Mouse (Mus musculus) erythroblast, embryonic 14.5 days (primary cell): Measurements from ENCODE around the gene Acsl1.

Experiments
- GATA1 ChIP-seq: IDR thresholded peaks from 2 replicates; pipeline ENCODE4 v1.6.1; 2012; ENCODE audit warnings: low read length, inconsistent platforms, mixed read lengths
- TAL1 ChIP-seq: IDR thresholded peaks from 3 replicates; pipeline ENCODE4 v1.6.1; 2012; ENCODE audit warnings: low read length, inconsistent platforms, mixed read lengths

DNA sequence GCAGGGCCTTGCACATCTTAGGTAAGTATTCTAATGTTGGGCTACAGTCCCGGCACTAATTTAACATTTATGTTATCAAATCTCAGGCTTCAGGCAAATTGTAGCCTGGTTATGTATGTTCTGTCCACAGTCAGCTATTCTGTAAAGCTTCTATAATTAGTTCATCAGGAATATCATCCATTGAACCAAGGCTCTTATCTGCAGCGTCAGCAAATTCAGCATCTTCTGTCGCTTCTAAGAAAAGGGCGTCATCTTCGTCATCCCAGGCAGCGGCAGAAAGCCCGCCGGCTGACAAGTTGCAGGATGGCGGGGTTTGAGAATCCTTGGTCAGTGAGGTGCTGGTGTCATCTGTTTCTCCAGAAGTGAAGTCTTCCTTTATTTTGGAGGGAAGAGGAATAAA lies 108.0 kb downstream of the Acsl1 start:
- TF ChIP-seq GATA1 (no peak), TAL1 (no peak)
